Mouse (Mus musculus) CD4-positive, CD25-positive, alpha-beta regulatory T cell, adult 2 months (primary cell): ENCODE measurements around the gene Clk2.
A peak's percentile ranks its signal among the peaks of the same experiment; 100 is the strongest.
"Not testable (repeated sequence)": the region's sequence is repeated elsewhere in the genome, so short reads cannot be mapped to it uniquely, and the experiment has no call there.

Source experiments
- DNase-seq: peaks from one replicate; pipeline ENCODE4 v3.0.0-alpha.2; 2012; ENCODE audit warnings: low read depth, low spot score

The Clk2 gene

DNA sequence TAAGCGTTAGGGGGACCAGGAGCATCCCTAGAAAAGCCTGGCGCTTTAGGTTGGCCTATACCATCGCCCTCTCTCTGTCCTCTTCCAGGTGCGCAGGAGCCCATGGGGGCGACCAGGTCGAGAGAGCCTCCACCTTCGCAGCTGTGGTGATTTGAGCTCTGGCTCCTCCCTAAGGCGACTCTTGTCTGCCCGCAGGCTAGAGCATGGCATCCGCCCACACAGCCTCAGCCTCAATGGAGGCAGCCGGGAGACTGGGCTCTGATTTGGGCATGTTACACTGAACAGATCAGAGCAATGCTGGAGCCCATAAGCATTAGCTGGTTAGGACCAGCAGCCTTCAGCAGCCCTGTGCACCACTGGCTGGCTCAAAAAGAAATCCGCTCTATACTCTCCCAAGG is 23.9 kb downstream of the Clk2 start:
- DNase-seq: peak; percentile 73

DNA sequence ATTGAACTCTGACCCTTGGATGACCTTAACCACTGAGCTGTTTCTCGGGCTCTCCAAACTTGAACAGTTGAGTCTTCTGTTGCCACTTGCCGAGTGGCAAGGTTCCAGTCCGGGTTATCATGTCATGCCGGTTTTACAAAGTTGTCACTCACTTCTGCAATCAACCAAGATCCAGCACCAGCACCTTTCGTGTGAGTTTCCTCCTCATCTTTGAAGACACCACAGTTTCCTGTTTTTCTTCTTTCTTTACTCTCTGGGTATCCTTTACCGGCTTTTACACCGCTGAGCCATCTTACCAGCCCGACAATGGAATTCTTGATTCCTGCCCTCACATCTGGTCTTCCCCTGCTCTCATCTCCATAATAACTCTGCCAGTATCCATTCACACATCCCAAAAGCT is 25.8 kb downstream of the Clk2 start:
- peak; percentile 76 for DNase-seq

DNA sequence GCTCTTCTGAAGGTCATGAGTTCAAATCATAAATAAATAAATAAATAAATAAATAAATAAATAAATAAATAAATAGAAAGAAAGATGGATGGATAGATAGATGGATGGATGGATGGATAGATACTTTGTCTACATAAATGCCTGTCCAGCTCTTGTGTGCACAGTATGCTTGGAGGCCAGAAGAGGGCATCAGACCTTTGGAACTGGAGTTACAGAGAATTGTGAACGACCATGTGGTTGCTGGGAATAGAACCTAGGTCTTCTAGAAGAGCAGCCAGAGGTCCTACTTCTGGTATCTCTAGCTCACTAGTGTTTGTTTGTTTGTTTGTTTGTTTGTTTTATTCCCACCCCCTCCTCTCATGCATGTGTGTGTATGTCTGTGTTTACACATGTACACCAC is 28.8 kb downstream of the Clk2 start:
- no peak for DNase-seq

DNA sequence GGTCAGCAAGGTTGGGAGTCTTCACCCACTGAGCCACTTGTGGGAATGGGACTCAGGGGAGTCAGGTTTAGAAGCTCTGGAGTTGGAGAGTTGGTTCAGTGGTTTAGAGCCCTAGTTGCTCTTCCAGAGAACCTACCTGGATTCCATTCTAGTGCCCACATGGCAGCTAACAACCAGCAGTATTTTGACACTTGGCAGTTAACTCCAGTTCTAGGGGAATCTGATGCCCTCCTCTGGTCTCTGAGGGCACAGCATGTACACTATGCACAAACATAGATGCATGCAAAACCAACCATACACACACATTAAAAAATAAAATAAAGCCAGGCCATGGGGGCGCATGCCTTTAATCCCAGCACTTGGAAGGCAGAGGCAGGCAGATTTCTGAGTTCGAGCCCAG is 29.3 kb downstream of the Clk2 start:
- peak; percentile 80 for DNase-seq

DNA sequence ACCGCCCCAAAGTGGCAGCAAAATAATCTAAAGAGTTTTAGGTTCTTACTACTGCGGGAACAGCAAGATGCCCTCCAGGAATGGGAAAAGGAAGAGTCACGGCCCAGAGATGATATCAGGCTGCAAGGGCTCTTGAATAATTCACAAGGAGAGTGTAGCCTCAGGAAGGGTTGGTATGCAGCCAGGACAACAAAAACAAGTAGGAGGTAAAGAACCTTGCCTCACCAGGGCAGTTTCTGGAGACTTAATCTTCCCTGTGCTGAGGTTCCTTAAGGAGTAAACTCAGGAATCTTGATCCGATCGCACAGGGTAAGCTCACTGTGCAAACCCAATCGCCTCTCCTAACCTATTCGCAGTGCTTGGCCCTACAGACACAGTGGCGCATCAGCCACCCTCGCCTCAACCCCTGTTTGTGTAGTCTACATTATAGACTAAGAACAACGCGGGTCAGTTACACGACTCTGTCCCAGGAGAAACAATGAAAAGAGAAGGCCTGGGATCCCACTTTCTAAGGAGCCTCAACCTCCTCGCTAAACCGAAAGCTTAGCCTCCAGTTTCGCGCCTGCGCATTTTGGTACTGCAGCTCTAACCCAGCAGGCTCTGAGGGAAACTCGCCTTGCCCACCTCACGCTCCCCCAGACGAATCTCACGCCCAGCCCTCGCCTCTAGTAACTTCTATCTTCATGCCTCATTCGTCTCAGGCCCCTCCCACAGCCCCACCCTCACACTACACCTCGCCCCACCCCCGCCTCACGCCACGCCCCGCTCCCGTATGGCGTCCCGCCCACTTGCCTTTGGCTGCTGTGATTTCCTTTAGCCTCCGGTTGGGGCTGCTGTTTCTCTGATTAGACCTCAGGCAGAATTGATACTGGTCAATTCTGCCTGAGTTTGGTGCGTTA is 31.6 kb downstream of the Clk2 start:
- DNase-seq: peak; percentile 96

DNA sequence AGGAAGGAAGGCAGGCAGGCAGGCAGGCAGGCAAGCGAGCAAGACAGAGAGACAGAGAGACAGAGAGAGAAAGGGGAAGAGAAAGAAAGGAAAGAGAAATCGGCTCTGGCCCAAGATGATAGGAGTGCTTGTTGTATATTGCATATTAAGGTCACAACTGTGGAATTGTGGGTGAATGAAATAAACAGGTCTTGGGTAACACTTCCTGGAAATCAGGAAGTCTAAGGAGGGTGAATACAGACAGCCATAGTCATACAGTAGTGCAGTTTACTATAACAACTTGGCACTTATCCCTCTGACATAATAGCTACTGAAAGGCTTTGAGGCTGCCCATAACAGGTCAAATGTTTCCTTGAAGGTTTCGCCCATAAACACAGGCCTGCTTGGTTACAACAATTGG is 35.2 kb downstream of the Clk2 start:
- no peak for DNase-seq

DNA sequence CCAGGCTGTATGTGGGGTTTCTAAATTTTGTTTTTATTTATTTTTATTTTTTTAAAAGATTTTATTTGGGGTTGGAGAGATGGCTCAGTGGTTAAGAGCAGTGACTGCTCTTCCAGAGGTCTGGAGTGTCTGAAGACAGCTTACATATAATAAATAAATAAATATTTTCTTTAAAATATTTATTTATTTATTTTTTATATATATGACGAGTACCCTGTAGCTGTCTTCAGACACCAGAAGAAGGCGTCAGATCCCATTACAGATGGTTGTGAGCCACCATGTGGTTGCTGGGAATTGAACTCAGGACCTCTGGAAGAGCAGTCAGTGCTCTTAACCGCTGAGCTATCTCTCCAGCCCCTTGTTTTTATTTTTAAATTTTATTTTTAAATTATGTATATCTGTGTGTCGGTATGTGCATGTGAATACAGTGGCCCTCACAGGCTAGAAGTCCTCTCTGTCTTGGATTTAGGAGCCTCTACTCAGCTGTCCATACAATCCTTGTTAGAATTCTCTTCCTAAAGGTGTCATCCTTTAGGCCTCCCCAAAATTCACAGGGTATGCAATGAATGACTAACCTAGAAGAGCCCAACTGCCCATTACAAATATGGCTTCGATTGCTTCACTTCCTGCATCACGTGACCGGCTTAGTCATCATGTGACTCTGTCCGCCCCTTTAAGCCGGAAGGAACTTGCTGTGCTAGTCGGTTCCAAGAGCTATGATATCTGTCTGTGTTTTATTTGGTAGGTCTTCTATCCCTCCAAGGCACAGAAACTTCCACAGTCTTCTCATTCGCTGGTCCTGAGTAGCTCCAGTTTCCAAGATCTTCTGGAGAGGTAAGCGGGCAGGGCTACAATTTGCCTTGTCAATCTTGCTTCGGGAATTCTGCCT is 37.9 kb downstream of the Clk2 start, which contains the start of gene Gba:
Gba (plus strand) TSS at position 676 of the 889 bp plus-strand sequence.
- DNase-seq: peak; percentile 94

DNA sequence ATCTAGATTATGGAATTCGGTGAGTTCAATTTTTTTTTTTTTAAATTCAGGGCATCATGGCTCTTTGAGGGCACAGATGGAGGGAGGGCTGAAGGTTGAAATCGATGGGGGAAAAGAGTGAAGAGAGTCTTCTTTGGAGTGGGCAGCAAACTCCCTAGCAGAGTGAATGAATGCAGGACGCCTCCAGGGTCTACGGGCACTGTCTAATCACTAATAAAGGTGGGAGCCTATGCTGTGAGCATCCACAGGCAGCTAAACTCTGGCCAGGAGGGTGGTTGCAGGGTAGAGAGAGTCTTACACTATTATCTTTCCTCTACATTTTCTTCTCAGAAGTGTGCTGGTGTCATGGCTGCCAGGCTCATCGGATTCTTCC is 38.5 kb downstream of the Clk2 start:
- DNase-seq: no peak

DNA sequence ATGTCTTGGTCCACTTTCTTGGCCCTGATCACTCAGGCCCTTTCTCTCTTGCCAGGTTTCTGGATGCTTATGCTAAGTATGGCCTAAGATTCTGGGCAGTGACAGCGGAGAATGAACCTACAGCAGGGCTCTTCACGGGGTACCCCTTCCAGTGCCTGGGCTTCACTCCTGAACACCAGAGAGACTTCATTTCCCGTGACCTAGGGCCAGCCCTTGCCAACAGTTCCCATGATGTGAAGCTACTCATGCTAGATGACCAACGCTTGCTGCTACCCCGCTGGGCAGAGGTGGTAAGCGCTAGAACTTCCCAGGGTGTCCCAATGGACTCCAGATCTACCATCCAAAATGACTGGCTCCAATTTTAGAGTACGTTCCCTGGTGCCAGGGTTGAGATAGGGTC is 41.5 kb downstream of the Clk2 start:
- DNase-seq: no peak

DNA sequence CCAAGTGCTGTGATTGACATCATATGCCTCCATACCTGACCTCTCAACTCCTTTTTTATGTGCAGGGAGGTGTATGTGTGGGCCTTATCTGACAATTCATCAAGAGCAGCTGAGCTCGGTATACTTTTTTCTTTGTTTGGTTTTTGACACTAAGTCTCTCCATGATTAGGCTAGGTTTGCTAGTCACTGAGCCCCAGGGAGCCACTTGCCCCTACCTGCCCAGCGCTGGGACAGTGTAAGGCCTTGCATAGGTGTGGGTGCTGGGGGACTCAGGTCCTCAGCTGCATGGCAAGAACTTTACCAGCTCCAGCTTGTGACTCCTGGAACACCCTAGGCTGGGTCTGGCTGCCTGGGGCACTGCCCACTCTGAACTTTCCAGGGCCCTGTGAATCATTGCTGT is 42.1 kb downstream of the Clk2 start:
- DNase-seq: no peak

DNA sequence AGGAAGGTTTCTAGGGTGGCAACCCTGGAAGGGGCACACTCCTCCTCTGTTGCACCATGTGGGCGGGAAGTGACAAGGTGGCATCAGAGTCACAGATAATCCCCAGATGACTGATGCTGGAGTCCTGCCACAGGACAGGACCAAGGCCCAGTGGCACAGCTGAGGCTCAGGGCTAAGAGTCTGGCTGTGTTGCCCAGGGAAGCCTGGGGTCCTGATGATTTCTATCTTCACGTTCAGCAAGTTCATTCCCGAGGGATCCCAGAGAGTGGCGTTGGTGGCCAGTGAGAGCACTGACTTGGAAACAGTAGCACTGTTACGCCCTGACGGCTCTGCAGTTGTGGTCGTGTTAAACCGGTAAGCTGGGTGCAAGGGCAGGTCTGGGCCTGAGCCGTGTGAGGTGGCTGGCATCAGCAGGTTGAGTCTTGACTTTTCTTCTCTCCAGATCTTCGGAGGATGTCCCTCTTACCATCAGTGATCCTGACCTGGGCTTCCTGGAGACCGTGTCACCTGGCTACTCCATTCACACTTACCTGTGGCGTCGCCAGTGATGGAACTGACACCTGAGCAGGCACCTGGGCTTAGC is 43.6 kb downstream of the Clk2 start:
- no peak for DNase-seq

DNA sequence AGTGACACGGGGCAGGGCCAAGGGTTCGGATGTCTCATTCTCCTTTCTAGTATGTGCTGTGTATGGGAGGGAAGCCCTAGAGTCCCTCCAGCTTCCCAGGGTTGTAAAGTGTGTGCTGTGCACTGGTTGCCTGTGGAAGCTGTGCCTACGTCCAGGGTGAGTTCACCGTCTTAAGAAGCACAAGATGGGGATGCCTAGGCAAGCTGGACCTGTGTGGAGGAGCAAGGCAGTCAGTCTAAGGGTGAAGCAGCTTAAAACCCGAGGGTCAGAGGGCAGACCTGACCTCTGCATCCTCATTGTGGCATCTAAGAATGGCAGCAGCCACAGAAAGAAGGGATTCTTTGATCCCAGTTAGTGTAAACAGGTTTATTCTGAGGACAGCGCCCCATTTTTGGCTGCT is 44.1 kb downstream of the Clk2 start:
- no peak for DNase-seq

DNA sequence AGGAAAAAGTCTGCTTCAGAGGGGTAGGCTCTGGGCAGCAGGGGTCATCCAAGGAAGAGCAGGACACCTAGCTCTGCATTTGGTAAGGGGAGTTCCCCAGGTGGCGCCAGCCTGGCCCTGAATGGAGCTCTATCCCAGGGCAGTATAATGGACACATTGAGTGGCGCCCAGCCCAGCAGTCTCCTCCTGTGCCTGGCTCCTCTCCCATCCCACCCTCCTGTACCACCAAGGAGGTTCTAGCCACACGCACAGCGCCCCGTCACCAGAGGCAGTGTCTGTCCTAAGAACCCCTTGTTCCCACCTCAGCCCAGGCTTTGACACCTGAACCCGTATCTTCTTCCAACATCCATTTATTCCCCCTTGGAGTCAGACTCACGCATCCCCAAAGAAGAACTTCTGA is 45.1 kb downstream of the Clk2 start:
- DNase-seq: no peak

DNA sequence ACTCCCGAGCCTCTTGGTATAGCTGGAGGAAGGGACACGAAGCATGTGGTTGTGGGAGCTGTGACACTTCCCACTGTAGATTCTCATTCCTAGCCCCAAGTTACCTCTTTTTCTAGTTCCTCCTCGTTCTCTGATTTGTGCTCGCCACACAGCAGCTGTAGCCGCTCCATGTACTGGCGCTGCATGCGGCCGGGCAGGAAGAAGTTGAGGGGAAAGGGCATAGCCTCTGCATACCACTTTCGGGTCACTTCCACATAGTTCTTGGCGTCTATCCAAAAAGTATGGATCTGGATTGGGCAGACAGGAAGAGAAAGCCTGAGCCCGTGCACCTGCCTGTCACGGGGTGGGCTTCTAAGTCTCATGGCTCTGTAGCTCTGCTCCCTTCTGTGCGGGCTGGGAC is 45.6 kb downstream of the Clk2 start:
- DNase-seq: no peak

DNA sequence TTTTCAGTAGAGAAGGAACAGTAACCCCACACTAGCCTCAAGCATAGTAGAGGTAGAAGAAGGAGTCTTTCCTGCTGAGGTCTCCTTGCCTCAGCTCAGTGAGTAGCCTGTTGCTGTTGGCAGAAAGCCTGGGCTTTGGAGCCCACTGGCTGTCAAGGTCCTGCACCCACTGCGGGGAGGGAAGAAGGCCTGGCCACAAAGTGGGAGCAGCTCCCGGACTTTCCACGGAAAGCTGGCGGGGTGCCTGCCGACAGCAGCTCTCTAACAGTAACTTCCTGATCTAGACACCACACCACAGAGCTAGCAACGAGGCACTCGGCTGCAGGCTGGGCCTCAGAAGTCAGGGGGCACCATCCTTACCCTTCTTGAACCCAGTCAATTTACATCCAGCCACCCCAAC is 46.1 kb downstream of the Clk2 start:
- no peak for DNase-seq

DNA sequence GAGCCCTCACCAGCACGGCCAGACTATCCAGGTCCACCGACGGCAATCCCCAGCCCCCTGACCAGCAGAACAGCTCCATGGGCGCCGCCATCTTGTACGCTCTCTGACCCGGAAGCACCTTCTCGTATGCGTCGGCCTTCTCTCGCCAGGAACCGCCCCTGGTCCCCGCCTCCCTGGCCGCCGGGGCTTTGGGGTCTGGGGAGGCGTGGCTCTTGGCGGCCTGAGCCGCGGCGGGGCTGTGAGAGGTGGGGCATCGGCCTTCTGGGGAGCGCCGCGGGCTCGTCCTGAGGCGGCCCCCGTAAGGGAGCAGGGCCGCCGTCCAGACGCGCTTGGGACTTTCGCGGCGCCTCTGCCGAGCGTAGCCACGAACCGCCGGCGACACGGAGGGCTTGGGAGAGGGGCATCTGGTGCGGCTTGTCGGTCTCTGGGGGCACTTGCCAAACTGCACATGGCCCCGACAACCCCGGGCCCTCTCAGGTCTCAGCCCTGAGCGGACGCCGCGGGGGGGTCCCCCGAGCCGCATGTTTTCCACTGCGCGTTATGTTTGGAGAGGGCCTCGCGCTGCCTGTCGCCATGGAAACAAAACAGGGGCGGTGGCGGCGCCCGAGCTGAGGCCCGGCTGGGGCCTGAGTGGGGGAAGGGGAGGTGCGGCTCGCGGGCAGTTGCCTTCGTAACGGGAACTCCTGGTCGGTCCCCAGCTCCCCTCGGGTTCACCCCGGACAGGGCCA is 49.4 kb downstream of the Clk2 start:
- DNase-seq: peak; percentile 96

DNA sequence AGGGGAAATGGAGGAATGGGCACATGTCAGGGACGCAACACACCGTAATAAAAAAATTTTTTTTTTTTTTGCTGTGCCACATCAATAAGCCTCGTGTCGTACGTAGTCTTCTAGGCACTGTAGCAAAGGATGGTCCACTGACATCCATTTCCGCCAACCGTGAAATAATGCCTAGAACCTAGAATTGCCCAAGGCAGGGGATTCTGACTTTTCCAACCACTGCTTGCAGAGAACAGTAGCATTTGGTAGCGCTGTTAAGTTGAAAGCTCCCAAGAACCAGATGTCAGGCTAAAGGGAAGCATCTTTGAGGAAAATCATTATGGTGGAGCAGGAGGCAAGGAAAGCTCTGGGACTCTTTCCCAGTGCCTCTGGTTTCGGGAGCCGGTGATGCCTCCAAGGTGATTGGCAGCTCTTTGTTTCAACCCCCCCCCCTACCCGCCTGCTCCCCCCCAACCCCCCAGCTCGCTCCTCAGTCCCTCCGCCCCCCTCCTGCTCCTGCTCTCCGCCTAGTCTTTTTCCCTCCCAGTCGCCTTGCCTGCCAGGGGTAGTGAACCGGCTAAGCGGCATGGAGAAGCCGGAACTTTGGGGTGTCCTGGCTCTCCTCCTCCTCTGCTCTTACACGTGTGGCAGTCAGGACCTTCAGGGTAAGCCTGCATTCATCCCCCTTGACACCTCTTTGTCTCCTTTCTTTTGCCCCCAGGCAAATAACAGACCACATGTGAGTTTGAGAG is 50.3 kb downstream of the Clk2 start, which contains the start of gene Thbs3:
Thbs3 (plus strand) TSS at position 500 of the 731 bp plus-strand sequence.
- DNase-seq: peak; percentile 76

DNA sequence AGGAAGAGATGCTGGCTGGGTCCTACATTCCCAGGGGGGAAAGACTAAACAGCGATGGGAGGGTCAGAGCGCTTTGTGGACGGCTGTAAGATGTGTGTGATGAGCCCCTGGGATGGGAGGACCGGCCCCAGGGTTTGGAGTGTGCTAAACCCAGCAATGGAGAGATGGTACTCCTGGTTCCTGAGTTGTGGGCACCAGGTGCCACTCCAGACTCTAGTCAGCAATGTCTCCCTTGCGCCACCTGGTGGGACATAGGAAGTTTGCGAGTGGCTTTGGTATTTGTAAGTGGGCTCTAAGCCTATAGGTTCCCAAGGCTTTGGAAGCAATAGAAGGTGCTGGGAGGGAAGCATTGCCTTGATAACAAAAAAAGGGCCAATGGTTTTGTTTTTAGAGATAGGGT is 51.3 kb downstream of the Clk2 start:
- DNase-seq: peak; percentile 95

DNA sequence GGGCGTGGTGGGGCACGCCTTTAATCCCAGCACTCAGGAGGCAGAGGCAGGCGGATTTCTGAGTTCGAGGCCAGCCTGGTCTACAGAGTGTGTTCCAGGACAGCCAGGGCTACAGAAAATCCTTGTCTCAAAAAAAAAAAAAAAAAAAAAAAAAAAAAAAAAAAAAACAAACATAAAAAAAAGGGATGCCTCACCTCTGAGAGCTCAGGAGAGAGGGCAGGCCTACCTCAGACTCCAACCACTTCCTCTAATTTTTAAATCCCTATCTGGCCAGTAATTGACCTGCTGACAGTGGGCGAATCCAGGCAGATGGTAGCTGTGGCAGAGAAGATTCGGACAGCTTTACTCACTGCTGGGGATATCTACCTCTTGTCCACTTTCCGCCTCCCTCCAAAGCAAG is 51.8 kb downstream of the Clk2 start:
- DNase-seq: not testable (repeated sequence)

DNA sequence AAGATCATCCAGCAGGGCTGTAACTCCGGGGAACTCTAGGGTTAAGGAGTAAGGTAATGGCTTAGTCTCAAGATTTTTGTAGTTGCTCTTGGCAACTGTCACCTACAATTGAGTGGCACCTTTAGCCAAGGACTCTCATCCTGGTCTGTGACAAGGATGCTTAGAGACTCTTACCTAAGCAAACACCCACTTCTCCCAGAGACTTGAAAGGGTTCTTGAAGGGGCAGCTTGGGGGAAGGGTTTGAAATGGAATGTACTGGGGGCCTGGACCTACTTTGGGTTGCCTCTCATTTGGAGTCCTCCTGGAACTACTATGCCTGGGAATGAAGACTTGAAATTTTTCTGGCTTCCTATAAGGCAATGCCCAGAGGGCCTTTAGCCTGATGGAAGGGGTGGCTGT is 53.7 kb downstream of the Clk2 start:
- DNase-seq: no peak

DNA sequence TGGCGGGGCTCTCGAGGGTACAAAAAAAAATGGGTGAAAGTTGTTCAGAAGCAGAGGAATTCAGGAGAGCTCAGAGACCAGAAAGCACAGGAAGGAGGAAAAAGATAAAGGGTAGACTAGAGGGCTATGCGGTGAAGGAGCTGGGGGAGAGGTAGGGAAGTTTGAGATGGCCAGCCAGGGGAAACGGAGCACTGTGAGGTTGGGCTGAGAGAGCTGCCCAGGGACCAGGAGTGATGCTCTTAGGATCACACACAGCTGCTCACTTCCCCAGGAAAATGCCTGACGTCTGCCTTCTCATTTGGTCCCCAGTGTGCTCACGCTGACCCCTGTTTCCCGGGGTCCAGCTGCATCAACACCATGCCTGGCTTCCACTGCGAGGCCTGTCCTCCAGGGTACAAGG is 55.0 kb downstream of the Clk2 start:
- no peak for DNase-seq
